Mouse (Mus musculus): ENCODE results near the gene Dgcr8.
A peak's percentile ranks its signal among the peaks of the same experiment; 100 is the strongest.
"Not testable (repeated sequence)": the region's sequence is repeated elsewhere in the genome, so short reads cannot be mapped to it uniquely, and the experiment has no call there.

Gene Dgcr8

GRCm38 (mm10) chr16:18289067-18289588, at the start of gene Dgcr8:
Gene Dgcr8 (minus strand): TSS chr16:18289246.
- DNase-seq: peak; percentile 95 to 97

GRCm38 (mm10) chr16:18337261-18337660, 48.2 kb upstream of the Dgcr8 start:
- DNase-seq: no peak

- no peak for DNase-seq
Observed at GRCm38 (mm10) chr16:18335981-18336380, 46.9 kb upstream of the Dgcr8 start.

GRCm38 (mm10) chr16:18333976-18334375, 44.9 kb upstream of the Dgcr8 start:
- DNase-seq: no peak

- no peak for DNase-seq
Observed at GRCm38 (mm10) chr16:18328524-18328923, 39.5 kb upstream of the Dgcr8 start.

GRCm38 (mm10) chr16:18327936-18328335, 38.9 kb upstream of the Dgcr8 start:
- DNase-seq: no peak

- DNase-seq: no peak
Observed at GRCm38 (mm10) chr16:18325741-18326140, 36.7 kb upstream of the Dgcr8 start.

- DNase-seq: no peak
Observed at GRCm38 (mm10) chr16:18324031-18324430, 35.0 kb upstream of the Dgcr8 start.

GRCm38 (mm10) chr16:18323460-18323859, 34.4 kb upstream of the Dgcr8 start:
- no peak for DNase-seq

- no peak for DNase-seq
Observed at GRCm38 (mm10) chr16:18321443-18321842, 32.4 kb upstream of the Dgcr8 start.

- DNase-seq: no peak
Observed at GRCm38 (mm10) chr16:18318992-18319391, 29.9 kb upstream of the Dgcr8 start.

GRCm38 (mm10) chr16:18308159-18308558, 19.1 kb upstream of the Dgcr8 start:
- DNase-seq: no peak

- not testable (repeated sequence) for DNase-seq
Observed at GRCm38 (mm10) chr16:18289614-18290013, 568 bp upstream of the Dgcr8 start.

- no peak for DNase-seq
Observed at GRCm38 (mm10) chr16:18288581-18289061, 425 bp downstream of the Dgcr8 start.

- no peak for DNase-seq
Observed at GRCm38 (mm10) chr16:18288166-18288565, 880 bp downstream of the Dgcr8 start.

GRCm38 (mm10) chr16:18275166-18275565, 13.9 kb downstream of the Dgcr8 start:
- no peak for DNase-seq

- DNase-seq: no peak
Observed at GRCm38 (mm10) chr16:18268182-18268581, 20.9 kb downstream of the Dgcr8 start.

GRCm38 (mm10) chr16:18265024-18265423, 24.0 kb downstream of the Dgcr8 start:
- DNase-seq: no peak

- no peak for DNase-seq
Observed at GRCm38 (mm10) chr16:18258221-18258620, 30.8 kb downstream of the Dgcr8 start, which contains the start of gene Gm49776. Gene Gm49776 (minus strand): TSS chr16:18258321.

- no peak for DNase-seq
Observed at GRCm38 (mm10) chr16:18253866-18254265, 35.2 kb downstream of the Dgcr8 start.

- DNase-seq: no peak
Observed at GRCm38 (mm10) chr16:18252736-18253135, 36.3 kb downstream of the Dgcr8 start.

GRCm38 (mm10) chr16:18250828-18251790, 37.9 kb downstream of the Dgcr8 start:
- DNase-seq: no peak

- DNase-seq: no peak
Observed at GRCm38 (mm10) chr16:18250231-18250630, 38.8 kb downstream of the Dgcr8 start.
